Mouse (Mus musculus) hindlimb bud, embryonic 11.5 days (tissue): ENCODE data around the gene Slc38a4.

Source experiments
- DNase-seq: peaks from one replicate; pipeline ENCODE4 v3.0.0-alpha.2; 2012; ENCODE audit warnings: low read depth, low spot score; ENCODE audit errors: extremely low spot score

Gene Slc38a4

DNA sequence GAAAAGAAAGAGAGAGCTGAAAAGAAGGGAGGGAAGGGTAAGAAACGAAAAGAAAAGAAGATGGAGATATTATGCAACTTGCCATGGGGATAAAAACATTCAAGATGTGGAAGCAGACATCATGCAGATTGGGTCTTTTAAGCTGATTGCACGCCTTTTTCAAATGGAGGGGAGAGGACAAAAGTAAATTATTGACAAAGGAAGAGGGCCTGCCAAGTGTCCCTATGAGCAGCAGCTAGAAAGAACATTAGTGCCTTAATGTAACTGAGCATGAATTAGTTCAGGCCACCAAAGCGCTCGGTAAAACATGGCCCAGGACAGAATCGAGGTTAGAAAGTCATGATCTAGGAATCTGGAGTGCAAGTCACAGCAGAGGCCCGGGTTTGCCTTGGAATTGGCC, 35.5 kb downstream of the Slc38a4 start:
- no peak for DNase-seq

GRCm38 (mm10) chr15:97019323-97019722, 36.4 kb downstream of the Slc38a4 start:
- DNase-seq = no peak

DNA sequence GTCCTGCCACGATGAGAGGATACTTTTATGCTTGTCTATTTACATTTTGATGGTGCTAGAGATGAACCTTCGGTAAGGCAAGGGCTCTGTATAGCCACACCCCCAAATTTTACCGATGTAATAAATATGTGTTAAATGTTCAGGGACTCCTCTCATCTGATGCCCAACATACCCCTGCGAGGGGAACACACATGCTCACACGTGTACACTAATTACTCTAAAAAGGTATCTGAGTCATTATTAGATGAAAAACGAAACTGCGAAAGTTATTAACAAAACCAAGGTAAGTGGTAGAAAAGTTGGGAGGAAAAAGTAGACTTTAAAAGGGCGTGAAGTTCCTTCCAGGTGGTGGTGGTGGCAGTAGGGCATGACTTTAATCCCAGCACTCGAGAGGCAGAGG, 38.6 kb downstream of the Slc38a4 start:
- no peak for DNase-seq

DNA sequence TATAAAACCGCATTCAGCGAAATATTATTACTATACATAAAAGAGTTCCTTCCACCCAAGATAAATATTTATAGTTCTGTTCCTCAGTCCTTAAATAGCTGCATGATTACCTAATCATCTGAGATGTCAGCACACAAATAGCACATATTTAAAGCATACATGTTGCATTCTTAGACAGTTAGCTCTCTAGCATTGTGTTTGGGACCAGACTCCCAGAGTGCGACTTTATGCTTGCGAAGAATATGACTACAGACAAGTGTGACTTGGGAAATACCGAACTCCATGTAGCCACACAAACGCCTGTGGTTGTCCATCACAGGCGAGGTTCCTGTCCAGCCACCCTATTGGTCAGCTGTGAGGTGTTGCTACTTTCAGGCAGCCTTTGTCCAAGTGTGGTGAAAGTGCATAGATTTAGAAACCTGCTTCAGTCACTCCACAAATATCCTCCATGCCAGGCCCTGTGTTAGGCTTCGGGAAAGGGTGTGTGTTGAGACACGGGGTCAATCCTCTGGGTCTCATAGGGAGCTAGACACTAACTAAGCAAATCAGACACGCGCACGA, 40.6 kb downstream of the Slc38a4 start:
- DNase-seq = no peak

- no peak for DNase-seq
Observed at GRCm38 (mm10) chr15:97011599-97012372, 44.0 kb downstream of the Slc38a4 start.

- DNase-seq = no peak
Observed at GRCm38 (mm10) chr15:97009271-97009670, 46.5 kb downstream of the Slc38a4 start.

DNA sequence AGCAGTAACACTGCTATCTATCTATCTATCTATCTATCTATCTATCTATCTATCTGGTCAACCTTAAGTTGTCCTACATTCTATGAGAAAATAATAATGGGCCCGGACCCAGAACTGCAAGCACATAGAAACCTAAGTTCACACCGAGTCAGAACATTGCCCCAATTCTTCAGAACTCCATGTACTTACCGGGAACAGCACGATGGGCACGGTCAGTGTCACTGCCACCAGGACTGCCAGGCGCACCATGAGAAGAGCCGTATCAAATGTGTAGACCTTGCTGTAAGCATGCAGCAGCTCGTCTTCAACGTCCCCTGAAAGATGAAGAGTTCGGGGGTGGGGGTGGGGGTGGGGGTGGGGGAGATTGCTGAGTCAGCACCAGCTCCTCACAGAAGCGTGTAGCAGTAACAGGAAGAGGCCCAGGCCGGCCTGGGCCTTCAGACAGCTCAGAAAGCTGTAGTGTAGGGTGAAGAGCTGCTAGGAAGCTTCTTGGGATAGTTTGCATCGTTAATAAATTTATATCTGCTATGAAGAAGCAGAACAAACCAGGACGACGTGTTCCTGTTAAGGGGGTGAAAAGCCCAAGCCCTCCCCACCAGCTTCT, 50.0 kb downstream of the Slc38a4 start:
- DNase-seq = no peak

DNA sequence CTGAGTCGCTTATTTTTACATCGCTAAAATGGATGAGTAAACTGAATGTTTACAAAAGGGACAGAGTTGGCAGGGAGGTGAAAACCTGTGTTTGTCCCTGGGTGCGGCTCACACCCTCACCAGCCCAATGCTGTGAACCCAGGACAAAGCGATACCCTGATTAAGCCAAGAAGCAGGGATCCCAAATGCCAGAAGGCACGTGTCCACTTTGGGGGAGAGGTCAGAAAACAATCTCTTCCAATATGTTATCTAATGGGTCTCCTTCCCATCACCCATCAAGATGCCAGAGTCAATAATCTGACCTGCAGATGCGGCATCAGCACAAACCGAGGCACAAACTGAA, 51.3 kb downstream of the Slc38a4 start:
- DNase-seq = no peak

DNA sequence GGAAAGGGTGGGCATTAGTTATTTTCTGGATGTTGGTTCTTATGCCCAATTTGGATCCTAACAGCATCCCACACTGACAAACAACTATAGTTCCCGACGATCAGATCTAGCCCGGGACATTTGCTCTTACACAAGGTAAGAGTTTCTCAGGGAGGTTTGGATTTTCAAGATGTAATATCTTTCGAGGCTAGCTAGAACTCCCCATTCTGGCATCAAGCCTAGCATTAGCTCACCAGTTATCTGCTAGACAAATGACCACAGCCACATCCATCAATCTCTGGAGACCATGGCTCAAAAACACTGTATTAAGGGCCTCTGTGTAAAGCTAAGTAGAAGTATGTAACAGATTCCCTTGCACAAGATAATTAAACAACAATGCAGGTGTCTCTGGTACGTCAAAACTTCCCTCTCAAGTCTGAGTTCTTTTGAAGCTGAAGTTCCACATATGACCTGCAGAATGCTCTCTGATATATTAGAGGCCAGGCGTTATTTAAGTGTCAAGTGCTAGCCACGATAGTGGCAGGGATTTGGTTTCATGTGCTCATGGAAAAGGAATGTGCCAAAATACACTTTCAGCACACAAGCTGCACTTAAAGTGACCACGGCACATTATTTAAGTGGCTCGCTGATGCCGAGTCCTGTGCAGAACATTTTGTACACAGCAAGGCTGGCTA, 51.8 kb downstream of the Slc38a4 start:
- DNase-seq = no peak

DNA sequence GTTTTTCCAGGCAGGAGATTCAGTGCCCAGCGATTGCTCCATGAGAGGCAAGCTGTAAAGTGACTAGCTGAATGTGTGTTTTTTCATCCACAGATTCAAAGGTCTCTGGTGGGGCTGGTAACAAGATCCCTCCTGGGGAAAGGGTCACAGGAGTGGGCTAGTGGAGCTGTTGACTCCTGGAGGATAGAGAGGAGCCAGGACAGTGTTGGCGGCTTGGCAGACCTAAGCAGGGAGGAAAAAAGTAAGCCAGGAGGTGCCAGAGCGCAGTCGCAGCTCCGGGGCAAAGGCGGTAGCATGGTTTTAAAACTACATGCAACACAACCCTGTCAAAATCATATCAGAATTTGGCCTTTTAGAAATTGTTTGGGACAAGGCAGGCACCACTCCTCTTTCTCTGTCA, 52.6 kb downstream of the Slc38a4 start:
- no peak for DNase-seq

- DNase-seq = no peak
Observed at GRCm38 (mm10) chr15:97002752-97003151, 53.0 kb downstream of the Slc38a4 start.

- DNase-seq = no peak
Observed at GRCm38 (mm10) chr15:97001886-97002285, 53.9 kb downstream of the Slc38a4 start.

DNA sequence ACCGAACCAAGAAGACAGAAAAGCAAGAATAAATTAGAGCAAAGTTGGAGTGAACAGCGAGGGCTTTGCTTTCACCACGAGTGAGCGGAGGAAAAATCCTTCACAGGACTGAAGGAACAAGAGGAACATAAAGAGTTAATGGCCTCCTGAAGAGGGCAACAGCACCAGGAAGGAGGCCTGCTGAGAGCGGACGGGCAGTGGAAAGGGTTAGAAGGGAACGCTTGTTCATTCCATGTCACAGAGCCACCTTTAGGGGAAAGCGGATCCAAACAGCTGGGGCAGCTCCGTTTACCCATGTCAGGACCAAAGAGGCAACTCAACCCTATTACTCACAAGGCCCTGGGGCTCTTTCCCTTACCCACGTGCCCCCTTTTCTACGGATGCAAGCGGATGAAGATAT, 54.3 kb downstream of the Slc38a4 start:
- no peak for DNase-seq

GRCm38 (mm10) chr15:97000319-97001251, 55.2 kb downstream of the Slc38a4 start:
- DNase-seq = peak; percentile 97

- no peak for DNase-seq
Observed at GRCm38 (mm10) chr15:96999401-96999800, 56.4 kb downstream of the Slc38a4 start.

- no peak for DNase-seq
Observed at GRCm38 (mm10) chr15:96985618-96986017, 70.1 kb downstream of the Slc38a4 start.

- DNase-seq = no peak
Observed at GRCm38 (mm10) chr15:96983581-96984330, 72.0 kb downstream of the Slc38a4 start.

DNA sequence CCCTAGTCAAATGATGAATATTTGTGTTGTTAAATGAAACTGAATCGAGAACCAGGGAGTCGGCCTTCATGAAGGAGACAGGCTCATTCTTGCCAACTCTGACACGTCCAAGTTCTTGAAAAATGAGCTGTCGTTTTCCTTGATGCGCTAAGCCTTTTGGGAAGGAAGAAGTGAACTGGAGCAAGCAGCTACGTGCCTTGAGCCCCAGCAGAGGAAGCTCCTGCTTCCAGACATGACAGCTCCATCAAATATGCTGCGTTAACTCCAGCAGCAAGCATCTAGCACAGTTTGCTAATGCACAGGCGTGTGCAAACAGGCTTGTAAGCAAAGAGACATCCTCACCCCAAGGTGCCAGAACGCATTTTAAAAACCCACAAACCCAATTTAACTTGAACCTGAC, 80.6 kb downstream of the Slc38a4 start:
- DNase-seq = no peak

DNA sequence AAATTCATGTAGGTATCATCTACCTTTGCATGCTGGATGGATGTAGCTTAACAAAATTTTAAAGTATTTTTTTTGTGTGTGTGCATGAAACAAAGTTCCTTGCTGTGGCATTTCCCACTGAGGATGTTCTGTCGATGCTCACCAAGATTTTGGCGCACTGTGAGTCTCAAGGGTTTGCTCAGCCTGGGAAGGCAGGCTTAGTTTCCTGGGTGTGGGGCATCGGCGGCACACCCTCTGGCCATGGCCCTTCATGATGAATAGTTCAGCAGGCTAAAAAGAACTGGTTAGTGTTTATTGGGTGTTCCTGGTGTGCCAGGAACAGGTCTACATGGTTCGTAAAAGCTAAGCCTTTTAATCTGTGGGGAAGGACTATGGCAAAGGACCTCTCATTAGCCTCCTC, 81.6 kb downstream of the Slc38a4 start:
- no peak for DNase-seq

- DNase-seq = no peak
Observed at GRCm38 (mm10) chr15:96973370-96973769, 82.4 kb downstream of the Slc38a4 start.
